Mouse (Mus musculus): ENCODE measurements around the gene Usp5.

GRCm38 (mm10) chr6:124768704-124769044, 60.6 kb downstream of the Usp5 start:
- TF ChIP-seq FLI1 (IDR thresholded peaks at IDR 0.05; ENCODE audit: low read length) (no peak), GATA1 (IDR thresholded peaks at IDR 0.05; ENCODE audit: borderline replicate concordance, low read length) (no peak)
